Mouse (Mus musculus): Measurements from ENCODE around the gene Pcyt2.

- TF ChIP-seq CTCF (IDR thresholded peaks at IDR 0.05; ENCODE audit: low read depth, low read length): no peak
- TF ChIP-seq GATA1 (IDR thresholded peaks at IDR 0.05; ENCODE audit: borderline replicate concordance, low read length): no peak
- TF ChIP-seq TAL1 (conservative IDR thresholded peaks at IDR 0.05; ENCODE audit: low read depth, low read length): no peak
- TF ChIP-seq POLR2AphosphoS5 (IDR thresholded peaks at IDR 0.05; ENCODE audit: insufficient replicate concordance, low read depth, low read length): no peak
- no peak for TF ChIP-seq GATA2 (IDR thresholded peaks at IDR 0.05; ENCODE audit: borderline replicate concordance, low read depth, low read length)
These were observed 41.8 kb downstream of the Pcyt2 start for GRCm38 (mm10) chr11:120575940-120576339.
